Mouse (Mus musculus) gastrocnemius, postnatal 36 days (tissue): ENCODE measurements around the gene C3ar1. TPM values are rescaled to one million over a fixed set of nuclear protein-coding genes. Genes with fewer than 3 reads are reported as not detected.

Source experiments
- DNase-seq, 2 experiments: peaks; one replicate each; pipeline ENCODE4 v3.0.0; 2022
- intact Hi-C: fragments of 180-260 bp; cut with DNase I; formaldehyde crosslinking; loops from one replicate; pipeline ENCODE4 v1.15.1; 2025
- long read RNA-seq, 2 experiments: library from polyadenylated mRNA; stranded (forward); transcript quantifications; one replicate each; pipeline ENCODE4 v2.0.0; 2021
- total RNA-seq, 2 experiments: library from RNA; stranded (reverse); gene quantifications; 2 replicates each; pipeline ENCODE4 v1.2.3; 2021

The C3ar1 gene
- under 1 TPM; 0.54 to 0.81 TPM for total RNA-seq
- long read RNA-seq, experiment 1, full-length matches to known transcripts = 1 of 1 reads
- long read RNA-seq, experiment 1, partial matches to known transcripts = 0 of 1 reads
- long read RNA-seq, experiment 1, other reads (novel, unspliced or antisense) = 0 of 1 reads
- long read RNA-seq, experiment 2 = 0 reads

GRCm38 (mm10) chr6:122855955-122856354 is at the start of gene C3ar1:
C3ar1 (minus strand) TSS chr6:122856161.
- intact Hi-C loops = no loop called here
- DNase-seq = no peak

- DNase-seq = no peak
- intact Hi-C loops = no loop called here
Measured at GRCm38 (mm10) chr6:122892442-122893049, 36.6 kb upstream of the C3ar1 start.

DNA sequence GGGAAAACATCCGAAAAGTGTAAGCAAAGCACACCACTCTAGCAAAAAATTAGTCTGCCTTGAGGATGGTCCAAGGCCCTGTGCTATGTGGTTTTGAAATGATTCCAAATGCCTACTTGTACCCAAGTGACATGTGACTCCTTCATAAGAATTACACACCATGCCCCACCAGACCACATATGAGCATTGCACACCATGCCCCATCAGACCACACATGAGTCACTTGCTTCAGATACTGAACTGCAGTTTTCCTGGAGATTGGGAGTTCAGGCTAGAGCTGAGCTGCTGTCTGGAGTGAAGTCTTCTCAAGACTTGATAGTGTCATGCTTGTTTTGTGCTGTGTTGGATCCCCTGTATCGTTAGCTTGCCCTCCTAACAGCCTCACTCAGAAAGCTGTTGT is 33.6 kb upstream of the C3ar1 start:
- intact Hi-C loops = no loop called here
- DNase-seq = no peak

GRCm38 (mm10) chr6:122883603-122884002 is 27.6 kb upstream of the C3ar1 start:
- intact Hi-C loops = no loop called here

DNA sequence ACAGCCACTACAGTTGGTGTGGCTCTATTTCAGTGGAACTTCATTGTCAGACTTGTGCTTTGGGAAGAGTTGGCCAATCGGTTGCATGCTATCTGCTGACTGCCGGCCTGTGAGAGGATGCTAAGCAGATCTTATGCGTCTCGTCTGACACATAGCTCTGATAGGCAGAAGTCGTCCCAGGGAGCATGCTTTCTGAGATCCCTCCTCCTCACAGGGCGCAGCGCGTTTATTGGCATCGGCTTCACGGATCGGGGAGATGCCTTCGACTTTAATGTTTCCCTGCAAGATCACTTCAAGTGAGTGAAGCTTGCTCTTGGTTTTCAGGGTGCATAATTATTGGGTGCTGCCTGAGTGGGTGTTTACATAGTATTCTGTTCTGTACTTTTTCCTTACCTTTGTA is 25.3 kb upstream of the C3ar1 start:
- intact Hi-C loops = no loop called here
- no peak for DNase-seq

More at GRCm38 (mm10) chr6:122883603-122884002, 27.6 kb upstream of the C3ar1 start:
- DNase-seq = no peak

DNA sequence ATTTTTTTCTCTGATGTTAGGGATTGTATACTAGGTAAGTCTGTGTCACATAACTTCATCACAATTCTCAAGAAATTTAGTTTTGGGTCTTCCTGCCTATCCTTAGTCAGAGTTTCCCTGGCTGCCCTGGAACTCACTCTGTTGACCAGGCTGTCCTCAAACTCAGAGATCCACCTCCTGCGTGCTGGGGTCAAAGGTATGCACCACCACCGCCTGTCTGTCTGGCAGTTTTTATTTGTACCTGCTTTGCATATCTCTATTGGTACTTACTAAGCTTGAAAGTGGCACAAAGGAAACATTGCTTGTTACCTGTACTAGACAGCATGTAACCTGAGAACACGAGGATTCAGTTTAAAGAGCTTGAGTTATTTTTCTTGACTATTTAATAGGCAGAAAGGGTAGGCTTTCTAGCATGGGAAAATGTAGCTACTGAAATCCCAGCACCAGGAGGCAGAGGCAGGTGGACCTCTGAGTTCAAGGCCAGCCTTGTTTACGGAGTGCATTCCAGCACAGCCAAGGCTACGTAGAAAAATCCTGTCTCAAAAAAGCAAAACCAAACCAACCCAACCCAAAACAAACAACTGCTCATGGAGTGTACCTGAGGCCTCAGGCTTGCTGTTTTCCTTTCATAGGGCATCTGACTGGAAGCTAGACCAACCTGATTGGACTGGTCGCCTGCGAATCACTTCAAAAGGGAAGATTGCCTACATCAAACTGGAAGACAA is 24.0 kb upstream of the C3ar1 start:
- no peak for DNase-seq
- intact Hi-C loops = no loop called here

- intact Hi-C loops = no loop called here
- DNase-seq = no peak
Measured at GRCm38 (mm10) chr6:122879141-122879735, 23.3 kb upstream of the C3ar1 start.

DNA sequence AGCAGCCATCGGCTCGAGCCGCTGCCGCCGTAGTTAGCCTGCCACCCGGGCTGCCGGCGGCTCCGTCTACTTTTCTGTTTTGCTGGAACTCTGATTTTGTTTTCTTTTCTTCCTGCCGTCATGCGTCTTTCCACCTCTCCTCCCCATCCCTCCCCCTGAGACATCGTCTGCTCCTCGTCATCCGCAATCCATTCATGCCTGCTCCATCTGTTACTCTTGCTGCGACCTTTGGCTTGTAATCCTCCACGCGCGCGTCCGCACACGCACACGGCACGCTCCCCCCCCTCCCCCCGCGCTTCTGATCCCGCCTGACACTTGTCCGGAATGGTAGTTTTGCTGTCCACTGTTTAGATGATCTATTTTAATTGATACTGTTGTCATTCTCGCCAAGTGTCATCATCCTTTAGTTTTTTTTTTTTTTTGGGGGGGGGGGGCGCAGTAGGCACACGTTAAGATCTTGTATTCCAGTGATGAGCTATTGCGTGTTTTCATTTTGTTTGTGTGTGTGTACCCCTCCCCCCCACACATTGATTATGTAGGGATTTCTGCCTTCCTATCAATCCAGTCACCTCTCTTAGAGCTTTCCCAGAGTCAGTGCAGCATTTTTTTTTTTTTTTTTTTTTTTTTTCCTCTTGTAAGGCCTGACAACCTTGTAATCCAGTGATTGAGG is 18.9 kb upstream of the C3ar1 start:
- intact Hi-C loops = loop anchor here (5.0 kb wide), 3 partner anchors 43 to 133 kb away; no protein-coding TSS in a partner anchor
- no peak for DNase-seq

DNA sequence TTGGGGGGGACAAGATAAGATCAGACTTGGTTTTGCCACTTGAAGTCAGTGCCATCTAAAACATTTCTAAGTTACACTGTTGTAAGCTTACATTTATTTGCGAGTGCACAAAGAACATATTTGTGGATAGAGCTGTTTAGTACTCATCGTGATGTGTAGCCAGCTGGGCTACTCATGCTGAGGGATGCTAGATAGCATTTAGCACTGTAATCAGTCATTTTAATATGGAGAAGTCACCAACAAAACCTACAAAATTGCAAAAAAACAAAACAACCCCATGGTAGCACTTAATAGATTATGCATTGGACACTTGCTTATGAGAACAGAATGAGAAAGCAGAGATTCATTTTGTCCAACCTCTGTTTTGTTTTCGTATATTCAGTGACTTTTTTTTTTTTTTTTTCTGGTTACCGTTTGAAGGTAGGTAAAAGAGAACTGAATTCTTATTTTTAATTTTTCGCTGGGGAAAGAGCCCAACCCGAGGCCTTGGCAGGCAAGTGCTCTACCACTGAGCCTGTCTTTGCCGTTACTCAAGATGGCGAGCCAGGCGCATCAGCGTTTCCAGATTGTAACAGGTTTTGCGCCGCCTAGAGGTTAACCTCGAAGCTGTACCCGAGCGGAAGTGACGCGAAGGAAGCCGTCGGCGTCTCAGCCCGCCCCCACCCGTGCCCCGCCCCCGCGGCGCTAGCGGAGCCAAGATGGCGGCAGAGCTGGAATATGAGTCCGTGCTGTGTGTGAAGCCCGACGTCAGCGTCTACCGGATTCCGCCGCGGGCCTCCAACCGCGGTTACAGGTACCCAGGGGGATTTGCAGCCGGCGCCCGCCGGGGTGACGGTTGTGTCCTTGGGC is 18.1 kb upstream of the C3ar1 start, which contains the start of gene Necap1:
Necap1 (plus strand) TSS at position 604 of the 849 bp plus-strand sequence.
- peak; percentile 94 to 96 for DNase-seq
- intact Hi-C loops = loop anchor here (5.0 kb wide), 3 partner anchors 42 to 132 kb away; no protein-coding TSS in a partner anchor

DNA sequence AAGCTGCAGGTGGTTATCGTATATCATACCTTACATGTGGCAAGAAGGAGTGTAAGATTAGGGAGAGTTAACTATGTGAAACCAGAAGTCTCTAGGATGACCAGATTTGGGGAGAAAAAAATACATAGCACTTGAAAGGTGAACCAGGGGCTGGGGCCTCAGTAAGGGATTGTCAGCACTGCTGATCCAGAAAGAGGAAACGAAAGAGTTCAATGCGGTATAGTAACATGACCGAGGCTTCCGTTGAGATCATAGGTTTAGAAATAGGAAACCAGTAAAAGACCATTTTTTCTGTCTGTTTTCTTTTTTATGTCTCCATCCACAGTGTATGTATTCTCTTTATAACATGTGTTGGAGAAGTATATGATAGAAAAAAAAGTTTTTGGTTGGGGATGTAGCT is 16.8 kb upstream of the C3ar1 start:
- intact Hi-C loops = loop anchor here (5.0 kb wide), 3 partner anchors 40 to 130 kb away; no protein-coding TSS in a partner anchor
- DNase-seq = no peak

- intact Hi-C loops = loop anchor here (5.0 kb wide), 3 partner anchors 38 to 128 kb away; no protein-coding TSS in a partner anchor
- no peak for DNase-seq
Measured at GRCm38 (mm10) chr6:122869846-122870245, 13.9 kb upstream of the C3ar1 start.

DNA sequence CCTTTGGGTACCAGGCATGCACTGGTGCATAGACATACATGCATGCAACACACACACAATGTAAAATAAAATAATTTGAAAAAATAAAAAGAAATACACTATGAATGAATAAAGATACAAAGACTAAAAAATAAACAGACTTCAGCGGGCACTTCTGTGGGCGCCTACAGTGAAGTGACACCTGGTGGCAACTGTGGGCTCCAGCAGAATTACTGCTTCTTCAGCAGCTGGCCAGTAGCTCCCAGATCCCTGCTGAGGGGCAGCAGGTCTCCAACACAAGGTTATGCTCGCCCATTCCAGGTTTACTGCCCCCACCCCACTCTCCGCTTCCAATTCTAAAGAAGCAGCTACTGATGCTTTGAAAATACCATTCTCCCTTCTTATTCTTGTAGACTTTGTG is 12.0 kb upstream of the C3ar1 start:
- intact Hi-C loops = no loop called here
- DNase-seq = no peak

DNA sequence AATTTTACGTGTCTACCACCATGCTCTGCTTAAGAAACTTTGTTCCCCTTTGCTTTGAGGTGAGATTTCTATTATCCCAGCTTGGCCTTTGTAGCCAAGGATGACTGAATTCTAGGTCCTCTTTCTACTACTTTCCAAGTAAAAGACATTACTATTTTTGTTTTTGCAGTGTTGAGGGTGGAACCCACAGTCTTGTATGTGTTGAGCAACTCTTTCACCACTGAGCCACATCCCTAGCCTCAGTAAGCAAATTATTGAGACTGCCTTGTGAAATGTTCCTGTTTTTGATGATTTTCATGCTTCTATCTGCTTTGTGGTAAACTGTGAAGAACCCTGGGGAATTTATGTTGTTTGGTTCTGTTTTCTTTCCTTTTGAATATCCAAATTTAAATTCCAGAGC is 6.9 kb upstream of the C3ar1 start:
- intact Hi-C loops = no loop called here
- DNase-seq = no peak

DNA sequence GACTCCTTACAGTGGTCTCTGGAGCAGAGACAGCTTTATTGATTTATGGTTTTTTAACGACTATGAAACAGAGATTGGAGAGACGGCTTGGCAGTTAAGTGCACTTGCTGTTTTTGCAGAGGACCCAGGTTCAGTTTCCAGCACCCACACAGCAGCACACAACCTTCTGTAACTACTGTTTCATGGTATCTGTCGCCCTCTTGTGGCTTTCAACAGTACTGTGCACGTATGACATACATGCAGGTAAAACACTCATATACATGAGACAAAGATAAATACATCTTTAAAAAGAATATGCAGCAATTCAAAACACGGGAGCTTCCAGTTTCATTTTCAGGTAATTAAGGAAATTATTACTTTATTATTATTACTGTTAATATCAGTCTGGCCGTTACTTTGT is 6.5 kb upstream of the C3ar1 start:
- intact Hi-C loops = no loop called here
- DNase-seq = no peak

GRCm38 (mm10) chr6:122854552-122854951 is 1.4 kb downstream of the C3ar1 start:
- no peak for DNase-seq
- intact Hi-C loops = no loop called here

- intact Hi-C loops = no loop called here
- DNase-seq = no peak
Measured at GRCm38 (mm10) chr6:122852696-122853095, 3.3 kb downstream of the C3ar1 start.

DNA sequence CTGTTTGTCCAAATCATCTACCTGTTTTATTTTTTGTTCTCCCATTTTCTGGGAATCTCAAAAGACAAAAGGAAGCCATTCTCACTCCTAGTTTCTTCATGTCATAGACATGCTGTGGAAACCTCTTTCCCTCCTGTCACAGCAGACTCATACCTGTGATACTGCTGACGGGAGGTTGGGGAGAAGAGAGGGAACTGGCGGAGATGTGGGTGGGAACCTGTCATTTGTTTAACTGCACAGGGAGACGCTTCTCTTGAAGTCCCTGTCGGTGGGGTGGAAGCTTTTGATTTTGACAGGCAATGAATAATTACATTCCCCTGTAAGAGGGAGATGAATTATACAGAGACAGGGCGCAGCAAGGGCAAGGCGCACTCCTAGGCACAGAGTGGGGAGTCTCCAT is 12.2 kb downstream of the C3ar1 start:
- intact Hi-C loops = no loop called here
- no peak for DNase-seq

DNA sequence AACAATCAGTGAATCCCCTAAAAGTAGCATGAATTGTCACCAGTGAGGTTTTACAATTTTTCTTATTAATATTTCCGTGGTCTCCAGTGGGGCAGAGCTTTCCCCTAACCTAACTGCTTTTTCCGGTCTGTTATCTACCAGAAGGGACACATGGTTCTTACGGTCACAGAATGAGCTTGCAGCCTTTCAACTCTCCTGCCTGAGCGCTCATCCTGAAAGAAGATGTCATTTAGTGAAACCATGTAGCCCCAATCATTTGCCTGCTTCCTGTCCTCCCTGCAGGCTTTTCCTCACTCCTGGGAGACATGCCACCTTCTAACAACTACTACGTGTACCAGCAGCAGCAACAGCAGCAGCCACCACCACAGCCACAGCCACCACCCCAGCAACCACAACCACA is 18.4 kb downstream of the C3ar1 start:
- DNase-seq = no peak
- intact Hi-C loops = no loop called here

- intact Hi-C loops = no loop called here
- no peak for DNase-seq
Measured at GRCm38 (mm10) chr6:122836974-122837373, 19.0 kb downstream of the C3ar1 start.

GRCm38 (mm10) chr6:122834365-122834764 is 21.6 kb downstream of the C3ar1 start:
- DNase-seq = no peak
- intact Hi-C loops = loop anchor here (5.0 kb wide), 1 partner anchor 38 kb away; the partner anchor contains the start of gene Necap1
